Comparison of ENCODE assay signal across 8 mouse cellular contexts in the genomic region with DNA sequence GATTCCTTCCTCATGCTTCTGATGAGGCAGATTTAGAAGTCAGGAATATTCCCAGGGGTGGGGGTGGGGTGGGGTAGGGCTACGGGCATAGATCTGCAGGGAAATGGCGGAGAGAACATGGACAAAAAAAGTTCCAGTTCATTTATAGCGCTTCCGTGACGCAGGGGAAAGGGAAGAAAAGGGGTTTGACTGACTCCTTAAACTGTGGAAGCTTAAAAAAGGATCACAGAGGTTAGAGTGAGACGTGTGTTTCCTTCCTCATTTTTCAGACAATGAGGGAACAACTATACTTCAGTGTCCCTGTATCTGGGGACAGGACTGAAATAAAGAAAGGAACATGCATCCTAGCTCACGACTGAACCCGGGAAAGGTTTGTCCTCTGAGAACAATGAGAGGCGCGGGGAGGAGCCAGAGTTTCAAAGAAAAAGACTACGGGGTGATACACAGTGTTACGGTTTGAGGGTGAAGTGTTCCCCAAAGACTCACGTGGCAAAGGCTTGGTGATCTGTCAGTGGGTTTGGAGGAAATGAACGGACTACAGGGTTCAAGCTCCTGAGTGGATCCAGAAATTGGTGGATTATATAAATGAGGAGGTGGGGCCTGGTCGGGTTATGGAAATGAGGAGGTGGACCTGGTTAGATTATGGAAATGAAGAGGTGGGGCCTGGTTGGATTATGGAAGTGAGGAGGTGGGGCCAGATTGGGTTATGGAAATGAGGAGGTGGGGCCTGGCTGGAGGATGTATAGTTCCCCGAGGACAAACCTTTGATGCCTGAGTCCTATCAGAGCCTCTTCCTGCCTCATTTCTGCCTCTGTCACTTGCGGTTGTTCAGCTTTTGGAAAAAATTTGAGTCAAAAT. TPM values are rescaled to one million over a fixed set of nuclear protein-coding genes. Genes with fewer than 3 reads are reported as not detected.
DNase-seq lines count a peak whose midpoint lies in the region; ATAC-seq lines count a peak whose summit lies in the region.

No protein-coding gene starts in this region.

- H3K9me3 ChIP-seq in lung, embryonic 16.5 days (ENCODE audit: control insufficient read depth, low read length), result no peaks in the 10 kb centered on the region
- H3K9me3 ChIP-seq in limb, embryonic 10.5 days (replicated peaks), result no peaks in the 10 kb centered on the region
- no peaks in the 10 kb centered on the region for H3K9me3 ChIP-seq in neural tube, embryonic 13.5 days

- no peak overlapping the region for H3K4me3 ChIP-seq in lung, embryonic 16.5 days (ENCODE audit: low read length)
- 0 out of 2 replicates have a peak overlapping the region, but pooled peaks have one; percentile 7 for H3K4me3 ChIP-seq in limb, embryonic 10.5 days
- 0 out of 2 replicates have a peak overlapping the region, but pooled peaks have one; percentile 10 for H3K4me3 ChIP-seq in neural tube, embryonic 13.5 days

- no peak overlapping the region for H3K27ac ChIP-seq in lung, embryonic 16.5 days (ENCODE audit: low read length)
- H3K27ac ChIP-seq in limb, embryonic 10.5 days, result no peak overlapping the region; the same call in 1 of the 2 replicates
- no peak overlapping the region for H3K27ac ChIP-seq in neural tube, embryonic 13.5 days (replicated peaks)

- H3K36me3 ChIP-seq in lung, embryonic 16.5 days (ENCODE audit: control insufficient read depth, insufficient read depth, low read length), result no peaks in the 10 kb centered on the region
- H3K36me3 ChIP-seq in limb, embryonic 10.5 days, result no peaks in the 10 kb centered on the region
- no peaks in the 10 kb centered on the region for H3K36me3 ChIP-seq in neural tube, embryonic 13.5 days

- H3K27me3 ChIP-seq in lung, embryonic 16.5 days (ENCODE audit: control insufficient read depth, insufficient read depth, low read depth, low read length), result no peaks in the 10 kb centered on the region
- H3K27me3 ChIP-seq in limb, embryonic 10.5 days (ENCODE audit: low read depth, poor library complexity, severe bottlenecking), result no peaks in the 10 kb centered on the region
- H3K27me3 ChIP-seq in neural tube, embryonic 13.5 days, result no peaks in the 10 kb centered on the region

- no peaks in the 10 kb centered on the region; the same call in 1 of the 2 replicates for H3K4me1 ChIP-seq in lung, embryonic 16.5 days (replicated peaks; ENCODE audit: control insufficient read depth, insufficient read depth, low read length)
- peaks cover 30% of the 10 kb centered on the region for H3K4me1 ChIP-seq in limb, embryonic 10.5 days
- H3K4me1 ChIP-seq in neural tube, embryonic 13.5 days (replicated peaks), result peaks cover 8% of the 10 kb centered on the region; the same call in 1 of the 2 replicates

- H3K9ac ChIP-seq in lung, embryonic 16.5 days (ENCODE audit: low read length), result no peak overlapping the region
- no peak overlapping the region for H3K9ac ChIP-seq in neural tube, embryonic 13.5 days

- no peak for DNase-seq in lung, postnatal 10 days
- peak; percentile 53 for DNase-seq in embryo, embryonic 11 days
- no peak for DNase-seq in limb, embryonic 10.5 days (ENCODE audit: low spot score)
- no peak for DNase-seq in gastrocnemius, postnatal 36 days
- no peak for DNase-seq in gastrocnemius, postnatal 25 days
- DNase-seq in left cerebral cortex, adult 8-10 months (ENCODE audit: low spot score in 2 of 2), result no peak

- ATAC-seq in lung, embryonic 16.5 days (ENCODE audit: low read depth), result peak; percentile 13; the same call in 1 of the 2 replicates
- no peak for ATAC-seq in neural tube, embryonic 13.5 days (ENCODE audit: low read depth)

- no peak overlapping the region for H3K4me2 ChIP-seq in lung, embryonic 16.5 days (ENCODE audit: low read depth, low read length)
- peak overlapping the region; percentile 22; the same call in 1 of the 2 replicates for H3K4me2 ChIP-seq in neural tube, embryonic 13.5 days

- intact Hi-C loops in gastrocnemius, postnatal 36 days (cut with DNase I), result no loop called here

- 43% methylated on average over 17 of the region's 17 CpGs for WGBS in lung, embryonic 16.5 days
- WGBS in limb, embryonic 10.5 days, result 33% methylated on average over 17 of the region's 17 CpGs
- WGBS in neural tube, embryonic 13.5 days, result 21% methylated on average over 17 of the region's 17 CpGs

RNA-seq across cellular contexts. Expression of a gene that starts 57.8 kb away (rescaled TPM):
- 9.4 and 10.1 TPM in 2 replicates for polyA plus RNA-seq in lung, embryonic 16.5 days (2015; fragmentation: Nextera tagmentation; extraction: Ambion mirVana)
- 0.60 and 0.66 TPM in 2 replicates for polyA plus RNA-seq in limb, embryonic 10.5 days (2016; fragmentation: Nextera tagmentation; extraction: Ambion mirVana)
- polyA plus RNA-seq in neural tube, embryonic 13.5 days (2015; fragmentation: Nextera tagmentation; extraction: Ambion mirVana), result 14.6 and 17.4 TPM in 2 replicates
- 1 to 10 TPM; 1.2 to 1.3 TPM for total RNA-seq in gastrocnemius, postnatal 36 days (2021)
- 1 to 10 TPM; 1.5 to 2.4 TPM for total RNA-seq in gastrocnemius, postnatal 25 days (2021)
- total RNA-seq in left cerebral cortex, adult 8-10 months (2022), result 10 to 100 TPM; 37.1 to 49.5 (median 40.4) TPM

Comparison
In these comparisons a context has a peak if more than half of its experiments do, and no peak if none do; other contexts are left out.
1. RNA of a gene that starts 57.8 kb away (total RNA-seq): 37.1 to 49.5 TPM in left cerebral cortex, adult 8-10 months; 1.5 to 2.4 TPM in gastrocnemius, postnatal 25 days and 1.2 to 1.3 TPM in gastrocnemius, postnatal 36 days; every median in the first group is over 10 times any median in the second.